Mouse (Mus musculus): ENCODE results near the gene Ly6g6d.

- TF ChIP-seq CTCF (IDR thresholded peaks at IDR 0.05; ENCODE audit: borderline replicate concordance, insufficient read depth, low read length): no peak
- TF ChIP-seq POLR2A (IDR thresholded peaks at IDR 0.05; ENCODE audit: low read depth, low read length): no peak
These were observed 33.9 kb upstream of the Ly6g6d start for GRCm38 (mm10) chr17:35111774-35112173.
